Mouse (Mus musculus) liver, embryonic 11.5 days (tissue): ENCODE measurements around the gene Lrrc8d. TPM values are rescaled to one million over a fixed set of nuclear protein-coding genes. Genes with fewer than 3 reads are reported as not detected.

Experiments used
- ATAC-seq: fragments of 200-750 bp; cut with Nextera tagmentation; replicated peaks from 2 replicates; pipeline ENCODE4 v1.8.0; 2017; ENCODE audit warnings: moderate number of reproducible peaks, mild to moderate bottlenecking, moderate TSS enrichment, moderate library complexity; ENCODE audit not compliant: low FRiP score
- DNase-seq: peaks from one replicate; pipeline ENCODE4 v3.0.0-alpha.2; 2017; ENCODE audit warnings: low spot score
- H3K27ac ChIP-seq: fragments of 300-500 bp; sonication (generic); 2 replicates; pipeline ENCODE4 v1.5.1; 2014; ENCODE audit warnings: mild to moderate bottlenecking, low read depth, low read length, control low read depth
- H3K27me3 ChIP-seq: fragments of 300-500 bp; sonication (generic); replicated peaks from 2 replicates; pipeline ENCODE4 v1.6.1; 2014; ENCODE audit warnings: low read length, mixed read lengths; ENCODE audit not compliant: control insufficient read depth, insufficient read depth
- H3K36me3 ChIP-seq: fragments of 300-500 bp; sonication (generic); 2 replicates; pipeline ENCODE4 v1.6.1; 2014; ENCODE audit warnings: mild to moderate bottlenecking, low read length, moderate library complexity, mixed read lengths; ENCODE audit not compliant: control insufficient read depth, insufficient read depth
- H3K4me1 ChIP-seq: fragments of 300-500 bp; sonication (generic); replicated peaks from 2 replicates; pipeline ENCODE4 v1.6.1; 2014; ENCODE audit warnings: low read length, mixed read lengths; ENCODE audit not compliant: control insufficient read depth, insufficient read depth
- H3K4me2 ChIP-seq: fragments of 300-500 bp; sonication (generic); 2 replicates; pipeline ENCODE4 v1.6.1; 2014; ENCODE audit warnings: mild to moderate bottlenecking, control low read depth, moderate library complexity
- H3K4me3 ChIP-seq: fragments of 300-500 bp; sonication (generic); 2 replicates; pipeline ENCODE4 v1.5.1; 2014; ENCODE audit warnings: low read depth, low read length, control low read depth
- H3K9ac ChIP-seq: fragments of 300-500 bp; sonication (generic); 2 replicates; pipeline ENCODE4 v1.6.1; 2014; ENCODE audit warnings: low read depth, low read length, control low read depth
- H3K9me3 ChIP-seq: fragments of 300-500 bp; sonication (generic); 2 replicates; pipeline ENCODE4 v1.6.1; 2016; ENCODE audit warnings: low read length, inconsistent platforms, mixed read lengths; ENCODE audit not compliant: control insufficient read depth
- WGBS: fragments of 180-500 bp; shearing (Covaris S2); extraction: QIAGEN DNeasy Blood & Tissue Kit; methylation state at CpG from one replicate; pipeline ENCODE4 v1.1.7; 2014; 5-methylcytosine and 5-hydroxymethylcytosine counted together
- polyA plus RNA-seq: library from polyadenylated mRNA; unstranded; fragments of >200 nt; fragmentation: Nextera tagmentation; extraction: Ambion mirVana; gene quantifications from 2 replicates; pipeline ENCODE4 v1.2.1, GENCODE M21; 2014

Lrrc8d gene
- polyA plus RNA-seq, 1 experiment from 2014 or later, result 18.0 TPM

DNA sequence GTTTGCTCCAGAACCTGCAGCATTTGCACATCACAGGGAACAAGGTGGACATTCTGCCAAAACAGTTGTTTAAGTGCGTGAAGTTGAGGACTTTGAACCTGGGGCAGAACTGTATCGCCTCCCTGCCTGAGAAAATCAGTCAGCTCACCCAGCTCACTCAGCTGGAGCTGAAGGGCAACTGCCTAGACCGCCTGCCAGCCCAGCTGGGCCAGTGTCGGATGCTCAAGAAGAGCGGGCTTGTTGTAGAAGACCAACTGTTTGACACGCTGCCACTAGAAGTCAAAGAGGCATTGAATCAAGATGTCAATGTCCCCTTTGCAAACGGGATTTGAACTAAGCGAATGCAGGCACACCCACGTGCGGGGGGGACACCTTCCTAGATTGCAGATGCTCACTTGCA, 114.2 kb downstream of the Lrrc8d start:
- 84% methylated on average over 10 of the region's 10 CpGs for WGBS
- Histone ChIP-seq H3K9ac (no peak overlapping the region), H3K4me1 (no peaks in the 10 kb centered on the region), H3K36me3 (peaks cover 29% of the 10 kb centered on the region), H3K4me3 (no peak overlapping the region), H3K27ac (no peak overlapping the region), H3K4me2 (no peak overlapping the region), H3K27me3 (no peaks in the 10 kb centered on the region), H3K9me3 (peaks cover 4% of the 10 kb centered on the region; the same call in 1 of the 2 replicates)
- ATAC-seq (no peak), DNase-seq (no peak)

DNA sequence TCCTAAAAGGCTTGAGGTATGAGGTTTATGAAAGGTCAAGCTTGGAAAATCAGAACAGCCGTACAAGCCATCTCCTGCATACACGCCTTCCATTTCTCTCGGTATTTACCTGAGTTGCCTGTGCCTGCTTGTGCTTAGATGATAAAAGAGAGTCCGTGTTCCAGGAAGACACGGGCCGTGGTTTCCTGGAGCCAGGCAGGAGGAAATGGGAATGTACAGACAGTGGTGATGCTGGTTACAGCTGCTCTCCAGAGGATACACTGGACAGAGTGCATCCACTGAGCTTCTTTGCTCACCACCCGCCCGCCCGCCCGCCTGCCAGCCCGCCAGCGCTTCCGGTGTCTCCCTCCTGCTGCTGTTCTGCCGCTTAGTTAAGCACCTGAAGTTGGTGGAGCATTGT, 116.3 kb downstream of the Lrrc8d start:
- Histone ChIP-seq H3K27ac (no peak overlapping the region), H3K4me1 (no peaks in the 10 kb centered on the region), H3K4me3 (no peak overlapping the region), H3K4me2 (no peak overlapping the region), H3K27me3 (no peaks in the 10 kb centered on the region), H3K9me3 (peaks cover 4% of the 10 kb centered on the region; the same call in 1 of the 2 replicates), H3K36me3 (peaks cover 29% of the 10 kb centered on the region), H3K9ac (no peak overlapping the region)
- 82% methylated on average over 14 of the region's 14 CpGs for WGBS
- ATAC-seq (no peak), DNase-seq (no peak)

DNA sequence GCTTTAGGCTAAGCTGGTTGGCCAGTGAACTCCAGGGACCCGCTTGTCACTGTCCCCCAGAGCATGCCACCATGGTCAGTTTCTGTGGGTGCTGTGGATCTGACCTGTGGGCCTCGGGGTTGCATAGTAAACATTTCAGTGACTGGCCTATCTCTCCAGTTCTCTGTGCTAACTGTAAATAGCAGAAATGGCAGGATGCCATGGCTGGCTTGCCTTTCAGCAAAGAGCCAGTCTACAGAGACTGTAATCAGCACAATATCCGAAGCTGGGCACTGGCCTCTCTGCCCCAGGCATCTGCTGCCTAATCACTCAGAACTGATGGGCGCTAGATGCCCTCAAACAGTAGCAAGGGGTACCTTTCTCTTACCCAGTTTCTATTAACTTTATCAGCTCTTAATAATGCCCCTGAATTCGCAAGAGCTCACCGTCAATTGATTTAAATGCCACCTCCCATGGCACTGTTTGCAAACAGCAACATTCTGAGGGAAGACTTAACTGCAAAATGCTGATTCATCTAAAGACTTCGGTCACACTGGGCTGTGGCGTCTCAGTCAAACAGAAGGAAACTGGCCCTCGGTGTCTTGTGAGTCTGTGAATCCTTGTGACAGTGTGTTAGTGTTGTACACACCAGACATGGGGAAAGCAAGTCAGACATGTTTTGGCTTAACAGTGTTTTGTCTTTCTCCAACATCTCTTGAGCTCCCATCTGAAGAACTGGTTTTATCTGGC, 117.6 kb downstream of the Lrrc8d start:
- peaks cover 17% of the 10 kb centered on the region for H3K36me3 ChIP-seq
- DNase-seq, result no peak
- H3K9me3 ChIP-seq, result 0 out of 2 replicates have a peak, but pooled peaks cover under 1% of the 10 kb centered on the region
- no peak overlapping the region for H3K4me3 ChIP-seq
- H3K4me2 ChIP-seq, result no peak overlapping the region
- 83% methylated on average over 9 of the region's 9 CpGs for WGBS
- no peak overlapping the region for H3K27ac ChIP-seq
- no peak overlapping the region for H3K9ac ChIP-seq
- H3K4me1 ChIP-seq, result no peaks in the 10 kb centered on the region
- no peak for ATAC-seq
- H3K27me3 ChIP-seq, result no peaks in the 10 kb centered on the region

DNA sequence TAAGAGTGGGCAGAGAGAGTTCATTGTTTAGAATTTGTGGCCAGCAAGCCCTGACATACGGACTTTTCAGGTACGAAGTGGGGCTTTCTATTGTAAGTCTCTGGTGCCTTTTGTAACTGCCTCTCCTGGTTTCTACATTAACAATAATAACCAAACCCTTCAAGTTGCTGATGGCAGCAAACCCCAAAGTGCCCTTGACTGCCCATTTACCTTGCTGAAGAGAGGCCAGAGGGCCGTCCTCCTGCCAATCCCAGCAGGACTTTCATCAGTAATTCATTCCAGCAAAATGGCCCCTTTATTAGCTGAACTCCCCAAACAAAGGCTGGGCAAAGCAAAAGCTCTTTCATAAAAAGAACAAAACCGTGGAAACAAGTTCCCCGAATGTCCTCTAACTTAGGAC, 118.6 kb downstream of the Lrrc8d start:
- Histone ChIP-seq H3K4me2 (no peak overlapping the region), H3K27me3 (no peaks in the 10 kb centered on the region), H3K4me1 (0 out of 2 replicates have a peak, but pooled peaks cover 4% of the 10 kb centered on the region), H3K36me3 (peaks cover 8% of the 10 kb centered on the region), H3K4me3 (no peak overlapping the region), H3K9ac (no peak overlapping the region), H3K9me3 (no peaks in the 10 kb centered on the region), H3K27ac (no peak overlapping the region)
- ATAC-seq, result no peak
- 91% methylated on average over 5 of the region's 5 CpGs for WGBS
- DNase-seq, result no peak

DNA sequence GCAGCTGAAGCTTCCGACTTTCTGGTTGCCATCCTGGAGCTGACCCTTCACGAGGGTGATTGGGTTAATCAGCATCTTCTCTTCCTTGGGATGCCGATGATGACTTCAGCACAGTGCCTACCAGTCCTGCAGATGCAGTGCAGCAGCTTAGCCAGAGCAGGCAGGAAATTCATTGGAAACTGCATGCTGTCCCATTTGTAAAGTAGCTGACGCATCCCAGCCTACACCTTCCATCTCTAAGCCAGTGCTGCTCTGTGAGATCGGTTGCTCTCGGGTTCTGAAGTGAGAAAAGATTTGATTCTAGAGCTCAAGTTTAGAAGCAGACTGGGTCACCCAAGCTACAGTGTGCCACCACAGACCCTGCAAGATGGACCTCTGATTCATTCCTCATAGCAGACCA, 121.6 kb downstream of the Lrrc8d start:
- H3K4me1 ChIP-seq, result peaks cover 16% of the 10 kb centered on the region
- H3K4me2 ChIP-seq, result no peak overlapping the region
- 84% methylated on average over 6 of the region's 6 CpGs for WGBS

DNA sequence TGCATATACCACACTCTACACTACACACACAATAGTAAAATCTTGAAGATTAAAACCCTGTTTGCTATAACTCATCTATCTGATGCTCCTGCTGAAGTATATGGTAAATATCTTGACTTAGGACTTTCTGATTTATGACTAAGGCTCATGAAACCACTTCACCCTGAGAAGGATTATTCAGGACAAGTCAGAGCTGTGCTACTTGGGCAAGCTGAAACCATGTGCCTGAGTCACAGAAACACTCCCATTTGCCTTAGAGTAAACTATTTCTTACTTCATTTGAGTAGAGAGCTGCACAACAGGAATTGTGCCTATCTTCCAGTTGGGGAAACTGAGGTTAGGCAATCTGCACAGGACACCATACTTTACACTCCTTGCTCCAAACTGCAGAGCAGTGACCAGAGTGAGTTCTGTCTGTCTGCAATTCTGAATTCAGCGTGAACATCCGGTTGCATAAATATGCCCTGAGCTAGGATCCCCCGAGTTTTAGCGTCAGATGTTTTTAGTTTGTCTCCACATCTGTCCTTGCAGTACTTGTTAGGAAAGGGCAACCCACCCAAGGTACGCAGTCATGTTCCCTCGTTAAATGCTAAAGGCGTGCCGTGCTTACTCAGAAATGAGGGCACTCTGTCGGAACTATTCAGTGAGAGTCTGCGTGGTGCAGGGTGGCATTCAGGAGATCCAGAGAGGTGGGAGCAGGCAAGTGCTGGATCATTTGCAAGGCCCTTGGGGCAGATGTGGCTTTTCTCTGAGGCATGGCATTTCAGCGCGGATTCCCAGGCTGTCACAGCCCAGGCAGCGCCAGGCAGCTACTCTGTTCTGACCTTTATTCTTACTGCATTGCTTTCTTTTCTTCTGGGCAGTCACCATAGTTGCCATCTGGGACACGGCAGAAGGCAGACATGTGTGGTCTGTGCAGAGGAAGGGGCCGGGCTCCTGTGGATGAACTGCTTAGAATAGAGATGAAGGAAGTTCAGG, 123.0 kb downstream of the Lrrc8d start:
- Histone ChIP-seq H3K4me2 (no peak overlapping the region), H3K36me3 (no peaks in the 10 kb centered on the region), H3K27ac (no peak overlapping the region), H3K4me3 (no peak overlapping the region), H3K4me1 (peaks cover 20% of the 10 kb centered on the region), H3K27me3 (no peaks in the 10 kb centered on the region), H3K9ac (no peak overlapping the region), H3K9me3 (no peaks in the 10 kb centered on the region)
- 74% methylated on average over 15 of the region's 15 CpGs for WGBS
- no peak for DNase-seq
- no peak for ATAC-seq

More for the DNA sequence above, 121.6 kb downstream of the Lrrc8d start:
- H3K4me3 ChIP-seq, result no peak overlapping the region
- no peaks in the 10 kb centered on the region for H3K27me3 ChIP-seq
- H3K9me3 ChIP-seq, result no peaks in the 10 kb centered on the region
- no peak overlapping the region for H3K9ac ChIP-seq
- DNase-seq (no peak), ATAC-seq (no peak)
- H3K27ac ChIP-seq, result no peak overlapping the region
- no peaks in the 10 kb centered on the region for H3K36me3 ChIP-seq

DNA sequence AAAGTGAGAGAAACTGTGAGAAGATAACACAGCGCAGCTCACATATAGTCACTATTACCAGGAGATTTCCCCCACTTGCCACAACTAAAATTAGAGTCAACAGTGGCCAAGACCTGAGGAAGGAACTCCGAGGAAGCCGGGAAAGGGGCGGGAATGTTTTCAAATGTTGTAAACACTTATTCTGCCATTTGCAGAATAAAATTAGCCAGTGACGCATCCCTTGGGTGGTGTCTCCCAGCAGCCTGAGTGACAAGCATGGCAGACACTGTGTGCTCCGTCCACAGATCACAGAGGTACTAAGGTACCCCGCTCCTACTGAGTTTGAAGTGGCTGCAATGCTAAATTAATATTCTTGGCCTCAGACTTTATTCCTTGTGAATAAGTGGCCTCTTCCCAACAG, 124.5 kb downstream of the Lrrc8d start:
- ATAC-seq, result no peak
- DNase-seq, result no peak
- Histone ChIP-seq H3K4me2 (0 out of 2 replicates have a peak overlapping the region, but pooled peaks have one; percentile 3), H3K9ac (0 out of 2 replicates have a peak overlapping the region, but pooled peaks have one; percentile 35), H3K4me3 (no peak overlapping the region), H3K27me3 (no peaks in the 10 kb centered on the region), H3K4me1 (peaks cover 20% of the 10 kb centered on the region), H3K27ac (peak overlapping the region; percentile 57; the same call in 1 of the 2 replicates), H3K9me3 (no peaks in the 10 kb centered on the region), H3K36me3 (no peaks in the 10 kb centered on the region)
- 76% methylated on average over 7 of the region's 7 CpGs for WGBS

DNA sequence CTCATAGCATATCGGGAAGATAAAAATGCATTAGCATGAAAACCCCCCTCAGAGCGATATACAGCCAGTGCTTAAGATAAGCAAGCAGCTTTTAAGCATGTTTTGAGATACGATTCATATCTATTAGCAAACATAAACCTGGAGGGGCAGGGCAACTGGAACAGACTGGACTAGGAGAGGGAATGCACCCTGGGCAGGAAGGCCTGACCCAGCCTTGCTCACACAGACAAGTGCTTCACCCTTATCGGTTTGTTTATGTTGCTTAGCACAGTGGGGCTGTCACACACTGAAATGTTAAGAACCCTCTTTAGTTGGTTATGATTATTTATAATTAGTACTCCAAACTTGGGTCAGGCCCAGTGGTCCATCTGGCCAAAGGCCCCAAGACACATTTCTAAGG, 125.1 kb downstream of the Lrrc8d start:
- 50% methylated on average over 4 of the region's 4 CpGs for WGBS
- Histone ChIP-seq H3K4me3 (no peak overlapping the region), H3K4me1 (peaks cover 20% of the 10 kb centered on the region), H3K4me2 (0 out of 2 replicates have a peak overlapping the region, but pooled peaks have one; percentile 3), H3K27me3 (no peaks in the 10 kb centered on the region), H3K27ac (peak overlapping the region; percentile 57), H3K9ac (no peak overlapping the region), H3K9me3 (no peaks in the 10 kb centered on the region), H3K36me3 (no peaks in the 10 kb centered on the region)
- ATAC-seq (peak; percentile 82), DNase-seq (no peak)
